Mouse (Mus musculus): Measurements from ENCODE around the gene Mcpt4. TPM values are rescaled to one million over a fixed set of nuclear protein-coding genes. Genes with fewer than 3 reads are reported as not detected.

Gene Mcpt4
- 129 and 337 TPM in 2 replicates for polyA plus RNA-seq (2015; fragmentation: Nextera tagmentation; extraction: Ambion mirVana)

GRCm38 (mm10) chr14:56062213-56062612 is at the start of gene Mcpt4:
TSS of gene Mcpt4 (minus strand) at chr14:56062313.

GRCm38 (mm10) chr14:56102386-56102785 is 40.3 kb upstream of the Mcpt4 start, which contains the start of gene Ctsg:
TSS of gene Ctsg (minus strand) at chr14:56102574.

GRCm38 (mm10) chr14:56085167-56085566 is 23.1 kb upstream of the Mcpt4 start, which contains the start of gene Mcpt8:
TSS of gene Mcpt8 (minus strand) at chr14:56085273.

GRCm38 (mm10) chr14:56041792-56042191 is 20.3 kb downstream of the Mcpt4 start, which contains the start of gene Mcpt2:
TSS of gene Mcpt2 (plus strand) at chr14:56042041.

GRCm38 (mm10) chr14:56030395-56030794 is 31.7 kb downstream of the Mcpt4 start, which contains the start of gene Mcpt9:
TSS of gene Mcpt9 (minus strand) at chr14:56030495.

GRCm38 (mm10) chr14:56017671-56018070 is 44.4 kb downstream of the Mcpt4 start, which contains the start of gene Mcpt1:
TSS of gene Mcpt1 (plus strand) at chr14:56017971.

Other genes starting within 250 kb of the Mcpt4 start
- 4.8 and 7.3 TPM in 2 replicates for gene Nfatc4, start 239.2 kb downstream of the Mcpt4 start, polyA plus RNA-seq (2015; fragmentation: Nextera tagmentation; extraction: Ambion mirVana)
- gene Nynrin, start 208.3 kb downstream of the Mcpt4 start, polyA plus RNA-seq (2015; fragmentation: Nextera tagmentation; extraction: Ambion mirVana) = 1.6 and 2.8 TPM in 2 replicates
- gene Cbln3, start 177.9 kb downstream of the Mcpt4 start, polyA plus RNA-seq (2015; fragmentation: Nextera tagmentation; extraction: Ambion mirVana) = 0.05 and 0.22 TPM in 2 replicates
- 7.6 and 10.2 TPM in 2 replicates for gene Khnyn, start 177.4 kb downstream of the Mcpt4 start, polyA plus RNA-seq (2015; fragmentation: Nextera tagmentation; extraction: Ambion mirVana)
- gene Sdr39u1, start 162.0 kb downstream of the Mcpt4 start, polyA plus RNA-seq (2015; fragmentation: Nextera tagmentation; extraction: Ambion mirVana) = 22.0 and 25.5 TPM in 2 replicates
- 249 and 554 TPM in 2 replicates for gene Cma1, start 117.6 kb downstream of the Mcpt4 start, polyA plus RNA-seq (2015; fragmentation: Nextera tagmentation; extraction: Ambion mirVana)
- gene Cma2, start 111.3 kb downstream of the Mcpt4 start, polyA plus RNA-seq (2015; fragmentation: Nextera tagmentation; extraction: Ambion mirVana) = 0.45 and 0.92 TPM in 2 replicates
- gene Mcpt1, start 44.3 kb downstream of the Mcpt4 start, polyA plus RNA-seq (2015; fragmentation: Nextera tagmentation; extraction: Ambion mirVana) = 0.36 and 0.63 TPM in 2 replicates
- gene Mcpt9, start 31.8 kb downstream of the Mcpt4 start, polyA plus RNA-seq (2015; fragmentation: Nextera tagmentation; extraction: Ambion mirVana) = not detected in 2 replicates
- 2.1 and 4.4 TPM in 2 replicates for gene Mcpt2, start 20.3 kb downstream of the Mcpt4 start, polyA plus RNA-seq (2015; fragmentation: Nextera tagmentation; extraction: Ambion mirVana)
- gene Mcpt8, start 23.0 kb upstream of the Mcpt4 start, polyA plus RNA-seq (2015; fragmentation: Nextera tagmentation; extraction: Ambion mirVana) = 32.2 and 48.0 TPM in 2 replicates
- 81.1 and 110 TPM in 2 replicates for gene Ctsg, start 40.3 kb upstream of the Mcpt4 start, polyA plus RNA-seq (2015; fragmentation: Nextera tagmentation; extraction: Ambion mirVana)
- not detected in 2 replicates for gene Gzme, start 58.3 kb upstream of the Mcpt4 start, polyA plus RNA-seq (2015; fragmentation: Nextera tagmentation; extraction: Ambion mirVana)
- not detected in 2 replicates for gene Gzmd, start 70.3 kb upstream of the Mcpt4 start, polyA plus RNA-seq (2015; fragmentation: Nextera tagmentation; extraction: Ambion mirVana)
- not detected in 2 replicates for gene Gzmg, start 97.3 kb upstream of the Mcpt4 start, polyA plus RNA-seq (2015; fragmentation: Nextera tagmentation; extraction: Ambion mirVana)
- not detected in 2 replicates for gene Gzmn, start 112.3 kb upstream of the Mcpt4 start, polyA plus RNA-seq (2015; fragmentation: Nextera tagmentation; extraction: Ambion mirVana)
- gene Gzmf, start 149.1 kb upstream of the Mcpt4 start, polyA plus RNA-seq (2015; fragmentation: Nextera tagmentation; extraction: Ambion mirVana) = not detected in 2 replicates
- gene Gzmc, start 172.3 kb upstream of the Mcpt4 start, polyA plus RNA-seq (2015; fragmentation: Nextera tagmentation; extraction: Ambion mirVana) = not detected in 2 replicates
- 1.6 and 3.4 TPM in 2 replicates for gene Gzmb, start 199.9 kb upstream of the Mcpt4 start, polyA plus RNA-seq (2015; fragmentation: Nextera tagmentation; extraction: Ambion mirVana)